Comparison of ENCODE assay signal across 18 mouse cellular contexts in genomic region chr11:113234432-113234831, GRCm38 (mm10).
"Had no signal": no experiment of that assay in that cellular context is flagged by ENCODE, and none has a peak within 500 bp of the region (broad histone marks: within the 10 kb centered on the region; RNA-seq: fewer than 3 reads in every experiment).

No protein-coding gene starts in this region.

- H3K27ac ChIP-seq: midbrain, embryonic 10.5 days; midbrain, embryonic 12.5 days; neural tube, embryonic 12.5 days had no signal

- H3K9me3 ChIP-seq: midbrain, embryonic 12.5 days; neural tube, embryonic 12.5 days had no signal

- H3K9ac ChIP-seq: liver, postnatal 0 days; lung, embryonic 14.5 days; midbrain, embryonic 12.5 days; neural tube, embryonic 12.5 days had no signal

- H3K4me3 ChIP-seq: midbrain, embryonic 10.5 days; midbrain, embryonic 12.5 days; myocyte; neural tube, embryonic 12.5 days had no signal

- H3K27me3 ChIP-seq: neural tube, embryonic 12.5 days had no signal

- H3K36me3 ChIP-seq: midbrain, embryonic 10.5 days; midbrain, embryonic 12.5 days; neural tube, embryonic 12.5 days had no signal

- DNase-seq: liver, postnatal 0 days; lung, embryonic 14.5 days; lung, postnatal 10 days; lung, postnatal 4 days; midbrain, embryonic 14.5 days; retina, postnatal 1 day; right cerebral cortex, adult 18-20 months; right cerebral cortex, postnatal 25 days; right cerebral cortex, postnatal 4 days; spleen, adult 18-20 months; thymus, adult 18-20 months; thymus, postnatal 14 days; thymus, postnatal 36 days had no signal

- ATAC-seq: liver, postnatal 0 days; midbrain, embryonic 16.5 days had no signal

- H3K4me2 ChIP-seq: lung, embryonic 14.5 days; midbrain, embryonic 12.5 days; neural tube, embryonic 12.5 days had no signal
